Mouse (Mus musculus) small intestine, adult 2 months (tissue): ENCODE measurements around the gene Lingo2.

Experiments used
- CTCF ChIP-seq: fragments of 200-500 bp; IDR thresholded peaks from 2 replicates; pipeline ENCODE4 v1.5.1; 2012; ENCODE audit warnings: low read depth, mild to moderate bottlenecking, control low read depth, inconsistent platforms, low read length, moderate library complexity, mixed read lengths; ENCODE audit not compliant: insufficient replicate concordance, insufficient read length; ENCODE audit errors: extremely low read depth
- POLR2A ChIP-seq: fragments of 200-500 bp; IDR thresholded peaks from 2 replicates; pipeline ENCODE4 v1.6.1; 2012; ENCODE audit warnings: low read depth, mild to moderate bottlenecking, control low read depth, inconsistent platforms, low read length, moderate library complexity

DNA sequence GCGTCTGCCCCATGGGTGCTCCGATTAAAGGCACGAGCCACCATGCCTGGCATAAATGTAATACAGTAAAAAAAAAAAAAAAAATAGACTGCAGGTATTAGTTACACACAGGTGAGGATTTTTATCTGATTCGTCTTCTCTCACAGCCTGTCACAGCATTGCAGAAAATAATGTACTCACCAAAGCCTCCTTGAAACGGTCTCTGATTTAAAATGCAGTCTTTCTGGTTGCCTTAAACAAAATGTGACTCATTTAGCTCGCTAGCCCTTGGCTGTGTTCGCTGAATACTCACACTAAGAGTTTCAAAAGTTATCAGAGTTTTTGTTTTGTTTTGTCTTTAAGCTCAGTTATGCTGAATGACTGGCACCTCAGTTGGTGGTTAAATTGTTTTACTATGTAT, 1180.7 kb downstream of the Lingo2 start:
- TF ChIP-seq POLR2A: no peak
- TF ChIP-seq CTCF: no peak
